9 mouse cellular contexts compared by ENCODE assay signal in genomic region chr16:33998011-33998410, GRCm38 (mm10).
"Had no signal": no experiment of that assay in that cellular context is flagged by ENCODE, and none has a peak within 500 bp of the region (broad histone marks: within the 10 kb centered on the region; RNA-seq: fewer than 3 reads in every experiment).

No protein-coding gene starts in this region.

- H3K27ac ChIP-seq: limb, embryonic 15.5 days; liver, embryonic 13.5 days; midbrain, embryonic 12.5 days; neural tube, embryonic 13.5 days had no signal

- H3K27me3 ChIP-seq: midbrain, embryonic 12.5 days; neural tube, embryonic 13.5 days had no signal

- ATAC-seq: liver, postnatal 0 days; midbrain, embryonic 16.5 days had no signal

- H3K4me1 ChIP-seq: limb, embryonic 15.5 days had no signal

- H3K4me3 ChIP-seq: limb, embryonic 15.5 days; liver, embryonic 13.5 days; midbrain, embryonic 12.5 days; neural tube, embryonic 13.5 days had no signal

- H3K36me3 ChIP-seq: limb, embryonic 15.5 days; liver, embryonic 13.5 days; midbrain, embryonic 12.5 days had no signal

- DNase-seq: kidney, postnatal 36 days; liver, embryonic 13.5 days; liver, postnatal 0 days; right cerebral cortex, postnatal 14 days; thymus, postnatal 36 days had no signal

- H3K9me3 ChIP-seq: limb, embryonic 15.5 days; liver, embryonic 13.5 days; midbrain, embryonic 12.5 days; neural tube, embryonic 13.5 days had no signal
